Mouse (Mus musculus): ENCODE measurements around the gene Nck1.

Nck1 gene

DNA sequence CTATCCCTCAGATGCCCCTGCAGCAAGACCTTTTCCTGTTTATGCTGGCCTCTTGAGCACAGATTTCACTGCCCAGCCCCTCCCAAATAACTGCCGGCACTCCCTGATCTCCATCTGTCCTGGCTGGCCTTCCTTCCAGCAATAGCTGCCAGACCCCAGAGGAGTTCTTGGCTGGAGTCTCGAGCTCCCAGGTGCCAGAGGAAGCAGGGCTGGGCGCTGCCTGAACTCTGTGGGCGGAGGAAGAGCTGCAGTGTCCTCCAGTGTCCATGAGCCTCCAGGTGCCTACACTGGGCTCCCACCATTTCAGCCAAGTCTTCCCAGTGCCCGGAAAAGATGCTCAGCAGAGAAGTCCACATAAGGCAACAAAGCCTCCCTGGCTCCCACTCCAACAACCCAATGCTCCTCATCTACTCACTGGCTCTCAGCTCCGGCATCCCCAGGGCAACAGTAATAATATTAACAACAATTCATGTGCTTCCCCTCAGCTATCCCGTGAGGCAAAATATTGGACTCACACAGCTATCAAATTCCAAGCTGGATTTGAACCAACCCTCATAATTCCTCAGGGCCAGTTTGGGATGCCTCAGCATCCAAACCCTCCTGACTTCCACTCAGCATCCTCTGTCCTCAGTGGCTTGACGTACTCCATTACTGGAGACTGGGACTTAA is 74.9 kb downstream of the Nck1 start:
- DNase-seq (ENCODE audit: low read depth, low spot score) = no peak

DNA sequence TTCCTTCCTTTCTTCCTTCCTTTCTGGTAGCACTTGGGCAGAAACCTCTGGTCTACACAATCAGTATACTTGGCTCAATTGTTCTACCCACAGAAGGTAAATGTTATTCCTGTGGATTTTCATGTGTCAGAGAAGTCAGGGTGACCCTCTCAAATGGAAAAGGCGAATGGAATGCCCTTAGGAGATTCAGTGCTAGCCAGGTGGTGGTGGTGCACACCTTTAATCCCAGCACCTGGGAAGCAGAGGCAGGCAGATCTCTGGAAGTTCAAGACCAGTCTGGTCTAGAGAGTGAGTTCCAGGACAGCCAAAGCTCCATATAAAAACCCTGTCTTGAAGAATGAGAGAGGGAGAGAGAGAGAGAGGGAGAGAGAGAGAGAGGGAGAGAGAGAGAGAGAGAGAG is 75.7 kb downstream of the Nck1 start:
- DNase-seq (ENCODE audit: low read depth, low spot score) = no peak

DNA sequence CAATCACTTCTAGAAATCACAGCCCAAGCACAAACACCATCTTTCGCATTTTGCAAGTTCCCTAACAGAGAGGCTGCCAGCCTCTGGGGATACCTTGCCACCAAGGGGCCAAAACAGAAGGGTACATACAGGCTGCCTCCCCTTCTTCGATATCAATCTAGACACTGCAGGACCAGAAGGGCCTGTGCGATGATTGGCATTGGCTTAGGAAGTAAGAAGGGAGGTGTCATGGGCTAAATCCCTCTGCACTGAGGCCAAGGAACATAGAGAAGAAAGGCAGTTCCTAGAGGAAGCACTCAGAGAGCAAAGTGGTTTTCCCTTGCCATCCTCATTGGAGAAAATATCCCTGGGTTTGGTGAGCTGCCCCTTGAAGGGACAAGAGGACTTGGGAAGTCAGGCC is 76.3 kb downstream of the Nck1 start:
- no peak for DNase-seq (ENCODE audit: low read depth, low spot score)

DNA sequence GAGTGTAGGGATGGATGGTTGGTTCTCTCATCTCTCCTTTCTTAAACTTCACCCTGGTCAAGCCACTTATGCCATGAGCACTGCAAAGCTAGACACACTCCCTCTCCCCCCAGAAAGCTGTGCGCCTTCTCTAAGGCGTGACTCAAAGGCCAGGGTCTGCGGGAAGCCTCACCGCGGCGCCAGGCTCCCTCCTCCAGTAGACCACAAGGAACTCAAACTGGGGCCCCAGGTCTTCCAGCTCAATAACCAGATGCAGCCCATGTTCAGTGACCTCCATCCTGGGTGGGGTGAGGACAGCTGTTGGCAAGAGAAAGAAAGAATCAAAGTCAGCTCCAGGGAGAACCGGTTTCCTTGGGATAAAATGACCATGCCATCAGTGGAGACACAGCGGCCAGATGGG is 77.8 kb downstream of the Nck1 start:
- no peak for DNase-seq (ENCODE audit: low read depth, low spot score)

DNA sequence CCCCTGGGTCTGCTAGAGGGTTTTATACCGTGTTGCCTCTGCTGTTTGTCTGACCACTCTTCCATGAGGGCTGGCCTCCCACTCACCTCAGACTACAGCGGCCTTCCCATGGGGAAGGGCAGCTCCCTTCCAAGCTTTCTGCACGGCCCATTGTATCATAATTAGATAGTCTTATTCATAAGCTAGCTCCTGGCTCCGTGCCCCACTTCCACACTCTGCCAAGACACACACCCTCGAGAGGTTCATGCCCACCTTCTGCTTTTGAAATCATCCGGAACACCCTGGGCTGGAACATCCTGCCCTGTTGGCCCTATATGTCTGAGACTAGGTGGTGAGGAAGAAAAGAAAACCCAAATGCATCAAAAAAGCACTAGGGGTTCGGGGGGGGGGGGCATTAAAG is 78.3 kb downstream of the Nck1 start:
- DNase-seq (ENCODE audit: low read depth, low spot score) = no peak

DNA sequence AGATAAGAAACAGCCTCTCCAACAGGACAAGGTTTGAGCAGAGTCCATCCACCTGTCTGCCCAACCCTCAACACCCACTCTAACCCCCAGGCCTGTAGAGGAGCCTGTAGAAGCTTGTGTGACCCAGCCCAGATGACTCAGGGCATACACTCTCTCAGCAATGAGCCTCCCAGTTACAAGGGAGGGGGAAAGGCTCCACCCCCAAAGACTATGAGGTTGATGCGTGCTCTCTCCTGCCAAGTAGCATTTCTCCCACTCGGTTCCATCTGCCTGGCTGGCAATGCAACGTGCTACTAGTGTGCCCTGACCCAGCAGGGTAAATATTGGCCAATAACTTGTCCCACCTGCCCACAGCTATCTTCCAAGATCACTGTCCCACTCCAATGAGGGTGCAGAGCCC is 79.2 kb downstream of the Nck1 start:
- DNase-seq (ENCODE audit: low read depth, low spot score) = no peak

DNA sequence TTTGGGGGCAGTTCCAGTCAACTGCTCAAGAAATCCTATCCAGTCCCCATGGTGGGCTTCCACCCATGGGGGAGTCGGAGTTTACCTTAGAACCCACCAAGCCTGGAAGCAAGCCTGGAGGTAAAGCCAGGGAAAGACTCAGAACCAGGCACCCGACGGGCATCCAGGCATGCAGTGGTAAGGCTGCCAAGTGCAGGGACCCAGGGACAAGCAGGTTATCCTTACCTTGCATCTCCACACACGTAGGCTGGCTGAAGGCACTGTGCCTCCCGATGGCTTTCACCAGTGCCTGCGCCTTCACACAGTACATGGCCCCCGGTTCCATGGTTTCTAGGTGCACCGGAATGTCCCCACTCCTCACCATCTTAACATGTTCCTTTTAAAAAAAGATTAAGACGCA is 79.9 kb downstream of the Nck1 start:
- no peak for DNase-seq (ENCODE audit: low read depth, low spot score)

DNA sequence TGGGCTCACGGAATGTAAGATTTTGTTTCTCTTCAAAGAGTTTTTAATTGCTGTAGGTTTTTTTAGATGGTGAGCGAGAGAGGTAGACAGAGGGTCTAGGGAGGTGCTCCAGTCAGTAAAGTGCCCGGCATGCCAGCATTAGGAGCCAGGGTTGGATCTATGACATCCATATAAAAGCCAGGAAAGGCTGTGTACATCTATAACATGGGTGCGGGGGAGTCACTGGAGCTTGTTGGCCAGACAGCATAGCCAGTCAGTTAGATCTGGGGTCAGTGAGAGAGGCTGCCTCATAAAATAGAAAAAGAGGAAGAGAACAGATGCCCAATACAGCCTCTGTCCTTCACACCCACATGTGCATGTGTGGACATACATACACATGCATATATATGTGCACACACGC is 80.6 kb downstream of the Nck1 start:
- DNase-seq (ENCODE audit: low read depth, low spot score) = no peak

DNA sequence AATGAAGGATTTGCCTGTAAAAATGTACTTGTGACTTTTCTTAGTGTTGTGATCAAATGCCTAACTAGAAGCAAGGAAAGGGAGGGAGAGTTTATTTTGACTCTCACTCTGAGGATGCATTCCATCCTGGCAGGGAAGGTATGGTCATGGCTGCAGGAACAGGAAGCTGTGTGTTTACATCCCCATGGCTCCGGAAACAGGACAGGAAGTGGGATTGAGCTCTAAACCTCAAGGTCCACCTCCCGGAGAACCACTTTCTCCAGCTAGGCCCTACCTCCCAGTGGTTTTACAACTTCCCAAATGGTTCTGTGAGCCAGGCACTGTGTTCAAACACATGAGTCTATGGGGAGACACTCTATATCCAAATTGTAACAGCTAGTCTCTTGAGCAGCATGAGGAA is 82.2 kb downstream of the Nck1 start:
- DNase-seq (ENCODE audit: low read depth, low spot score) = peak; percentile 11

DNA sequence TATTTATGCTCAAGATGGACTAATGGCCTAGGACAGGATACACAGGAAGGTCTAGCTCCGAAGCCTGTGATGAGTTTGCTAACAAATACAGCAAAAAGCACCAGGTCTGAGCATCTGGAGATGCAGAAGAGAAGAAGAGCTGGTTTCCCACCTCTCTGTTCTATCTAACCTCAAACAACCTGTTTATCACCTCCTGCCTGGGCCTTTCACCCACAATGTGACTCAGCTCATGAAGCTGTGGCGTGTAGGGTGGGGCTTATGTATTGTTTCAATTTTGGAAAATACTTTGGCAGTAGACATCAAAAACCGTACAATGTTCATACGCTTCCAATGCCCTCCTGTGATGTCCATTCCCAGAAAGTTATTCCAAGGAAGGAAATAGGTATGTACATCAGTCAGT is 83.8 kb downstream of the Nck1 start:
- DNase-seq (ENCODE audit: low read depth, low spot score) = peak; percentile 81

DNA sequence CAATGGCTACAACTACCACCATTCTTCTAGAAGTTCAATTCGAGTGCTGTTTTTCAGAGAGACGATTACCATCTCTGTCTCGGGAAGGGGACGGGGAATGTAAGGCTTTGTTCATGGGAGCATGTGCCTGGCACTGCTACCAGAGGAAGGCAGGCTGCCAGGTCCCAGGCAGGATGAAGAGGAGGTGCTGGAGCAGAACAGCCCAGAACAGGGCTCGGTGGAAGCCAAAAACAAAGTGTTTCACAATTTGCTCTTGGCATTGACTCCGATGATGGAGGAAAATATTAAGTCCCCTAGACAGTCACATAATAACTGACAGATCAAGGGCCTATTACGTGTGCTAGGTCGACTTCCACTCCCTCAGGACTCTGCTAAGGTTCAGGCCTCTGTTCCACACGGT is 84.3 kb downstream of the Nck1 start:
- DNase-seq (ENCODE audit: low read depth, low spot score) = no peak

DNA sequence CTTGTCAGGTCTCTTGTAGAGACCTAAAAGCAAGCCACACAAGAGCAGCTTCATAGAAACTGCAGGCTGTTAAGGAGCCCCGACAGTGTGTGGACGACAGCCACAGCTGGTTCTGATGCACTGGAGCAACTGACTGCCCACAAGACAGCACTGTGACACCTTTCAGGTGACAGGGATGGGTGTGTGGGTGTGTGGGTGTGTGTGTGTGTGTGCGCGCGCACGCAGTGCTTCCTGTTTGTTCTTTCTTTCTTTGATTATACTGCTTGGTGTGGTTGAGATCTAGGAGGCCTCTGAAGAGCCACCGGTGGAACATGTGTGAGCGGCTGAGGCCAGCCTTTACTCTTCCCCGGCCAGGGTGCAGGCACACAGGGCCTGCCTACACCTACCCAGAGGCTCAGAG is 85.7 kb downstream of the Nck1 start:
- peak; percentile 92 for DNase-seq (ENCODE audit: low read depth, low spot score)

DNA sequence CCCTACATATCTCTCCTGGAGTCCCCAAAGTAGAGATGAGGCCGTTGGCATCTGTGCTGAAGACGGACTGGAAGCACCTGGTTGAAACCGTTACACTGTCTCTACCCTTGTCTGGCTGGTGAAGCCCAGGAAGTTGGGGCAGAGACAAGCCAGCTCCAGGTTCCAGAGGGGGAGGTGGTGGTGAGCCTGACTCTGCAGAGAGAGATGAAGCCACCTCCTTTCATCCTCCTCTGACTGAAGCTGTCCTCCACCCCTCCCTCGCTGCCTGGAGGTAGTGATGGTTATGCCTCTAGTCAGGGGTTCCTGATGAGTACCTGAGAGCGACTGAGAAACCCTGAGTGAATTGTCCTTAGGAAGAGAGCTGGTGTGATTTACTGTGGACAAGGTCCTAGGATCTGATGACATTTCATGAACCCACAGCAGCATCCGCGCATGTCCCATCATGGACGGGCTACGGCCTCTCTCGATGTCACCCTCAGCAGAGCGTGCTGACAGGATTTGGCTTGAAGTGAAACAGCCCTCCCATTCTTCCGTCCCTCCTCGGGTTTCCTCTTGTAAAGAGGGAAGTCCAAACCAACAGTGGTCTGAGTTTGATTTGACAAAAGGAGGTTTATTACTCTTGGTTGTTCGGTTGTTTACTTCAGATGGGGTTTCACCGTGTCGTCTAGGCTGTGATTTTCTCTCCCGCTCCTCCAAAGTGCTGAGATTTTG is 87.8 kb downstream of the Nck1 start:
- peak; percentile 42 for DNase-seq (ENCODE audit: low read depth, low spot score)

DNA sequence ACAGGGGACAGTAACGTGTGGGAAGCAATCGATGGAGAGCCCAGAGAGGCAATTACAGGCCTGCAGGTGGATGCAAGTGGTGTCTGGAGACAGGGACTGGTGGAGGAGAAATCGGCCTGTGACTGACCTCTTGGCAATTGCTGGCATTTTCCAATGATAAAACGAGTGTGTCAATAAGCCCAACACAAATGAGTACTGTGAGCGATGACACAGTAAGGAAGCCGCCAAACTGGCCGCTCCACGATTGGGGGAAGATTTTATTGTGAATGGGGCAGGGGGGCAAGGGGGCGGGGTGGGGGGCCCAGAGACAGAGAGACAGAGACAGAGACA is 91.3 kb downstream of the Nck1 start:
- DNase-seq (ENCODE audit: low read depth, low spot score) = no peak

DNA sequence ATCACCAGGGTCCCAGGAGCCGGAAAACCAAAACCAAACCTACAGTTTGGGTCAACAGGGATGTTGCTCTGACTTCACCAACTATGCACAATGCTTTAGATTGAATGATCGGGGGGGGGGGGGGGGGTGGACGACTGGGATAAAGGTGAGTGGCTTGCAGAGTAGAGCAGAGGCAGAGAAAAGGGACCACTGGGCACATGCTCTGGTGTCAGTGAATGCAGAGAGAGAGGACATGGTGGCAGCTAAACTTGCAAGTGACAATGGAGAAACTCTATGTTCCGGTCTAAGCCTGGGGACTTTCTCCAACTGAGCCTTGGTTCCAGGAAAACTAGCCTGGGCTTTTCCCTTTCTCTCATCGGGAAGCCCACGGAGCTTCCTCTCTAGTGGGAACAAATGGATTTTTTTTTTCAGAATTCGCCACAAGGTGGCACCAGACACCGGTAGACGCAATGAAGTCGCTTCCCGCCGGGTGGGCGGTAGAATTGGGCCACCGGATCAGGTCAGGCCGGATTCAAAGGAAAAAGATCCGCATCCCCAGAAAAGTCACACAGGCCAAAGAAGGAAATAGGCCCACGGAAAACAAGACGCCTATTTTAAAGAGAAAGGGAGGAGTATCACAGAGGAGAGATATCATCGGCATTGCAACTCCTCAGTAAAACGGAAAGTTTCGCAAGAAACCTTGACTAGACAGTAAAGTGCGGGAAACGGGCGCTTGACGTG is 91.8 kb downstream of the Nck1 start:
- DNase-seq (ENCODE audit: low read depth, low spot score) = peak; percentile 76

DNA sequence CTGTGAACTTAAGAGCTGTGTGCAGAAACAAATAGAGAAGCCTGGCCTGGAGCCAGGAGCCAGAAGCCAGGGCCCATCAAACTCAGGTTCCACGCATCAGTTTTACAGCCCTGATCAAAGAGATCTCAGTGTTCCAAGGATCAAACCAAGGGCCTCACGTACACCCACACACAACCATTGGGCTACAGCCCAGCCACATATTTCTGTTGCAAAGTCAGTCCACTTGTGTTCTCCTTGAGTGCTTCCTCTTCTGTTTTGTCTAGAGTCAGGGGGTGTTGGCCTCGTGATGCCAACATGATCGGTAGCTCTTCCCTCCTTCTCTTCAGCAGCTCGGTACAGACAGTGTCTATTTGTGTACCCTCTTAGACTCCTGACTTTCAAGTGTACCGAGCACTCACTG is 93.5 kb downstream of the Nck1 start:
- no peak for DNase-seq (ENCODE audit: low read depth, low spot score)

DNA sequence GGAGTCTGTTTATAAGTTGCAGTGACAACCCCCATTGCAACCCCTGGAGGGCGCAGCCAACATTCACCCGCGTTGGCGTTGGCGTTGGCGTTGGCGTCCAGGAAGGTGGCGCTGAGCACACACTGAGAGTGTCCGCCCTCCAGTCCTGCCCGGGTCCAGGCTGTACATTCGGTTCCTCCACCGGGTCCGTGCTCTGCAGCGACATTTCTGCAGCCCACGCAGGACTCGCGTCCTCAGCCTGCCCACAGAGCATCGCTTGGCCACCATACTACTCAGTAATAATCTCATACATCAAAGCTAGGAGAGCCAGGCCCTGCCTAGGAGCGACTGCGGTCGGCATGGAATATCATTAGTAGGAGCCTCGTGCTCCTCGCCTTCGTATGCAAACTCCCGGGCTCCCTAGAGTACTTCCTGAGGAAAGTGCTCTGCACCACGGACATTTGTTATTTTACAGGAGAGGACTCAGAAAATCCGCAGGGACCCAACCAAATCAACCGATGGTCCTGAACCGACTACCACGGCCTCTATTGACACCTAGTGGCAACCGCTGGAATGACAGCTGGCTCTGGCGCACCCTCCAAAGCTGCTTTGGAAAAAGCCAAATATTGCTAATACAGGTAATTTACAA is 99.8 kb downstream of the Nck1 start:
- DNase-seq (ENCODE audit: low read depth, low spot score) = peak; percentile 64

Measured in CD4-positive helper T cell, adult 2 months (primary cell).